14 mouse cellular contexts compared by ENCODE assay signal in genomic region chr13:41881201-41881600, GRCm38 (mm10). TPM values are rescaled to one million over a fixed set of nuclear protein-coding genes. Genes with fewer than 3 reads are reported as not detected.
A peak's percentile ranks its signal among the peaks of the same experiment; 100 is the strongest.
DNase-seq lines count a peak whose midpoint lies in the region; ATAC-seq and TF ChIP-seq lines count a peak whose summit lies in the region.
"Had no signal": no experiment of that assay in that cellular context is flagged by ENCODE, and none has a peak within 500 bp of the region (broad histone marks: within the 10 kb centered on the region; RNA-seq: fewer than 3 reads in every experiment).

No protein-coding gene starts in this region.

- peak; percentile 25 for DNase-seq in kidney, adult 2 months
- no peak for DNase-seq in kidney, postnatal 4 days
- peak; percentile 40 for DNase-seq in urinary bladder, postnatal 14 days (ENCODE audit: low spot score)
- no peak for DNase-seq in urinary bladder, postnatal 36 days (ENCODE audit: low spot score in 2 of 2)
- no peak for DNase-seq in cerebellum, adult 9-11 months
- DNase-seq in hindbrain, embryonic 10.5 days (ENCODE audit: low spot score): no peak
- DNase-seq: gastrocnemius, postnatal 14 days; layer of hippocampus, postnatal 36 days; spleen, adult 18-20 months had no signal

- 49% methylated on average over 2 of the region's 2 CpGs for WGBS in kidney, adult 2 months
- WGBS in heart, embryonic 14.5 days: 17% methylated on average over 2 of the region's 2 CpGs
- WGBS in intestine, embryonic 16.5 days: 71% methylated on average over 2 of the region's 2 CpGs
- WGBS in hindbrain, embryonic 10.5 days: 87% methylated on average over 2 of the region's 2 CpGs

- no peaks in the 10 kb centered on the region for H3K9me3 ChIP-seq in heart, embryonic 14.5 days (ENCODE audit: control insufficient read depth, low read length)
- H3K9me3 ChIP-seq in intestine, embryonic 16.5 days (ENCODE audit: control insufficient read depth, low read length): no peaks in the 10 kb centered on the region
- no peaks in the 10 kb centered on the region for H3K9me3 ChIP-seq in hindbrain, embryonic 10.5 days
- H3K9me3 ChIP-seq: limb, embryonic 15.5 days; megakaryocyte, embryonic 14.5 days had no signal

- no peaks in the 10 kb centered on the region for H3K36me3 ChIP-seq in kidney, adult 2 months (ENCODE audit: control insufficient read depth, insufficient read depth, low read length)
- no peaks in the 10 kb centered on the region for H3K36me3 ChIP-seq in heart, embryonic 14.5 days (ENCODE audit: control insufficient read depth, insufficient read depth, low read length)
- H3K36me3 ChIP-seq in intestine, embryonic 16.5 days (ENCODE audit: control insufficient read depth, insufficient read depth, low read length): no peaks in the 10 kb centered on the region
- no peaks in the 10 kb centered on the region for H3K36me3 ChIP-seq in hindbrain, embryonic 10.5 days
- H3K36me3 ChIP-seq: limb, embryonic 15.5 days had no signal

- ATAC-seq in heart, embryonic 14.5 days (ENCODE audit: insufficient number of reproducible peaks, insufficient read depth, low FRiP score, low read depth): peak; percentile 81
- ATAC-seq in intestine, embryonic 16.5 days: no peak; the same call in 1 of the 2 replicates
- ATAC-seq: Patski had no signal

- H3K27ac ChIP-seq in kidney, adult 2 months (ENCODE audit: insufficient read depth, low read depth, low read length): no peak overlapping the region
- H3K27ac ChIP-seq in heart, embryonic 14.5 days (replicated peaks in 1 of 2; ENCODE audit: control insufficient read depth in 1 of 2, insufficient read depth in 1 of 2, low read depth in 2 of 2, low read length in 2 of 2): peak overlapping the region in 1 of 2 experiments; percentile 67; a peak in 3 of 4 replicates
- H3K27ac ChIP-seq in intestine, embryonic 16.5 days (ENCODE audit: low read length): no peak overlapping the region
- no peak overlapping the region for H3K27ac ChIP-seq in hindbrain, embryonic 10.5 days
- H3K27ac ChIP-seq: limb, embryonic 15.5 days had no signal

- no peaks in the 10 kb centered on the region for H3K4me1 ChIP-seq in kidney, adult 2 months (ENCODE audit: control insufficient read depth, insufficient read depth, low read length)
- H3K4me1 ChIP-seq in heart, embryonic 14.5 days (ENCODE audit: control insufficient read depth in 2 of 2, insufficient read depth in 2 of 2, low read length in 2 of 2): peaks cover 3 to 11% of the 10 kb centered on the region in 2 experiments; a peak in 2 of 4 replicates
- H3K4me1 ChIP-seq in intestine, embryonic 16.5 days (ENCODE audit: control insufficient read depth, insufficient read depth, low read length): no peaks in the 10 kb centered on the region
- H3K4me1 ChIP-seq in hindbrain, embryonic 10.5 days (replicated peaks): no peaks in the 10 kb centered on the region
- H3K4me1 ChIP-seq: limb, embryonic 15.5 days; megakaryocyte, embryonic 14.5 days had no signal

- no peak for TF ChIP-seq POLR2A in kidney, adult 2 months (IDR thresholded peaks at IDR 0.05; ENCODE audit: low read depth, low read length)

- no peak overlapping the region for H3K4me3 ChIP-seq in kidney, adult 2 months (ENCODE audit: insufficient read depth, low read depth, low read length)
- H3K4me3 ChIP-seq in heart, embryonic 14.5 days (ENCODE audit: control insufficient read depth in 1 of 2, insufficient read depth in 1 of 2, low read depth in 1 of 2, low read length in 2 of 2): no peak overlapping the region
- no peak overlapping the region for H3K4me3 ChIP-seq in intestine, embryonic 16.5 days (ENCODE audit: low read length)
- H3K4me3 ChIP-seq in hindbrain, embryonic 10.5 days: no peak overlapping the region
- H3K4me3 ChIP-seq: limb, embryonic 15.5 days; megakaryocyte, embryonic 14.5 days had no signal

- no peak overlapping the region for H3K4me2 ChIP-seq in heart, embryonic 14.5 days (ENCODE audit: low read length)
- H3K4me2 ChIP-seq in intestine, embryonic 16.5 days (ENCODE audit: low read depth, low read length): no peak overlapping the region
- H3K4me2 ChIP-seq: limb, embryonic 15.5 days had no signal

- no peak overlapping the region for H3K9ac ChIP-seq in heart, embryonic 14.5 days (ENCODE audit: low read length)
- no peak overlapping the region for H3K9ac ChIP-seq in intestine, embryonic 16.5 days (ENCODE audit: low read depth, low read length)
- H3K9ac ChIP-seq: limb, embryonic 15.5 days had no signal

- no peaks in the 10 kb centered on the region for H3K27me3 ChIP-seq in kidney, adult 2 months (replicated peaks; ENCODE audit: control insufficient read depth, insufficient read depth, low read length)
- H3K27me3 ChIP-seq in heart, embryonic 14.5 days (ENCODE audit: control insufficient read depth, insufficient read depth, low read length): no peaks in the 10 kb centered on the region
- no peaks in the 10 kb centered on the region for H3K27me3 ChIP-seq in intestine, embryonic 16.5 days (replicated peaks; ENCODE audit: control insufficient read depth, insufficient read depth, low read length)
- no peaks in the 10 kb centered on the region for H3K27me3 ChIP-seq in hindbrain, embryonic 10.5 days (ENCODE audit: insufficient read depth, poor library complexity, severe bottlenecking)
- H3K27me3 ChIP-seq: limb, embryonic 15.5 days; megakaryocyte, embryonic 14.5 days; Patski had no signal

- TF ChIP-seq CTCF in kidney, adult 2 months (conservative IDR thresholded peaks at IDR 0.05; ENCODE audit: insufficient read depth, insufficient read length, low read depth, low read length): no peak

RNA-seq across cellular contexts. Expression of gene Adtrp, which starts 33.7 kb away (rescaled TPM):
- polyA plus RNA-seq in kidney, adult 2 months (2012; rRNA removed): 165 and 199 TPM in 2 replicates
- polyA plus RNA-seq in heart, embryonic 14.5 days (2014; fragmentation: Nextera tagmentation; extraction: Ambion mirVana): not detected in 2 replicates
- 21.5 and 32.5 TPM in 2 replicates for polyA plus RNA-seq in intestine, embryonic 16.5 days (2015; fragmentation: Nextera tagmentation; extraction: Ambion mirVana)
- not detected in 2 replicates for polyA plus RNA-seq in hindbrain, embryonic 10.5 days (2016; fragmentation: Nextera tagmentation; extraction: Ambion mirVana)
- polyA plus RNA-seq: Patski had no signal

Comparison
In these comparisons a context has a peak if more than half of its experiments do, and no peak if none do; other contexts are left out.
1. DNase-seq: peak in kidney, adult 2 months (single experiment) and urinary bladder, postnatal 14 days (single experiment); none in kidney, postnatal 4 days (0 of 2), urinary bladder, postnatal 36 days (0 of 2), cerebellum, adult 9-11 months (single experiment) and hindbrain, embryonic 10.5 days (single experiment).
2. RNA of gene Adtrp, which starts 33.7 kb away (polyA plus RNA-seq): 165 to 199 TPM in kidney, adult 2 months and 21.5 to 32.5 TPM in intestine, embryonic 16.5 days; not detected in heart, embryonic 14.5 days and not detected in hindbrain, embryonic 10.5 days; every median in the first group is over 10 times any median in the second.